Mouse (Mus musculus): ENCODE results near the gene Parva.

Gene Parva

DNA sequence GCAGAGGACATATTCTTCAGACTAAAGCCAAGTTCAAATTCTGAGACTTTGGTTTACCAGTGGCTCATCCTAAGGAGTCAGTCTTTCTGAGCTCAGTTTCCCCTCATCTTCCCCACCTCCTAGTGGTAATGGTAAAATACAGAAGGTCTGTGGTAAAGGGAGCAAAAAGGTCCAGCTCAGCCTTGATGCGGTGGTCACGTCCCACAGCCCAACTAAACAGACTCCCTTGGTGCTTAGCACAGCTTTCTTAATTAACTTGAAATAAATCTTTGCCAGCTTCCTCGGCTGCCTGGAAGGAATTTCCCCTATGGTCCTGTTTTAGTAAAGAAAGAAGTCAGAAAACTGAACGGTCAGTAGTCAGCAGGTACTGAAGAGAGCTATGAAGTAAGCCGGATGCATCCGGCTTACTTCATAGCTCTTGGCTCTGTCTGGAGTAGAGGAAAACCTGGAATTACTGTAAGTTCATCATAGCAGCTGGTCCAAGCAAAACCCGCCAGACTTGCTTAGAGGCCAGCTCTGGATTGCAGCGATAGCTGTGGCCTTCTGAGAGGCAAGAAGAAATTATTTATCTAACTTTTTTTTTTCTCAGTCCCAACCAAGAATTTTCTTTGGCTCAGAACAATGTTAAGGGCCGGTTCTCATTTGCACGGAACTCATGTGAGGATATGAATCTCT is 176.3 kb downstream of the Parva start:
- DNase-seq (ENCODE audit: low spot score), result peak; percentile 41

DNA sequence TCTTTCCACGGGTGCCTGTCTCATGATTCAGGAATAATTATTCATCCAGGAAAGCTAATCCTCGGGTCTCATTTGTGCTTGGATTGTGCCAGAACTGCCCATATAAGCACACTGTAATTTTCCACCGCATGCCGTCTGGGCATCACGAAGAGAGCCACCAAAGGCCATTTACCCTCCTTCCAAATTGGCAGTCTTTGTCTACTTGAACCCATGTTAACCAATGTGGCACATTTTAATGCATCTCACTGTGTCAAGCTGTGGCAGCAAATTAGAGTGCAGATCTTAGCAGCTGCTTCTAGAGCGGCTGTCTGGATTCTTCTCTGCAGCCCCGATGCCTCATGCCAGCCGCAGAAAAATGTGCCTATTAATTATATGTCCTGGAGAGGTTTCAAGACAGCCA is 176.9 kb downstream of the Parva start:
- DNase-seq (ENCODE audit: low spot score), result no peak

- DNase-seq (ENCODE audit: low spot score), result no peak
Observed at GRCm38 (mm10) chr7:112614046-112614790, 186.9 kb downstream of the Parva start.

DNA sequence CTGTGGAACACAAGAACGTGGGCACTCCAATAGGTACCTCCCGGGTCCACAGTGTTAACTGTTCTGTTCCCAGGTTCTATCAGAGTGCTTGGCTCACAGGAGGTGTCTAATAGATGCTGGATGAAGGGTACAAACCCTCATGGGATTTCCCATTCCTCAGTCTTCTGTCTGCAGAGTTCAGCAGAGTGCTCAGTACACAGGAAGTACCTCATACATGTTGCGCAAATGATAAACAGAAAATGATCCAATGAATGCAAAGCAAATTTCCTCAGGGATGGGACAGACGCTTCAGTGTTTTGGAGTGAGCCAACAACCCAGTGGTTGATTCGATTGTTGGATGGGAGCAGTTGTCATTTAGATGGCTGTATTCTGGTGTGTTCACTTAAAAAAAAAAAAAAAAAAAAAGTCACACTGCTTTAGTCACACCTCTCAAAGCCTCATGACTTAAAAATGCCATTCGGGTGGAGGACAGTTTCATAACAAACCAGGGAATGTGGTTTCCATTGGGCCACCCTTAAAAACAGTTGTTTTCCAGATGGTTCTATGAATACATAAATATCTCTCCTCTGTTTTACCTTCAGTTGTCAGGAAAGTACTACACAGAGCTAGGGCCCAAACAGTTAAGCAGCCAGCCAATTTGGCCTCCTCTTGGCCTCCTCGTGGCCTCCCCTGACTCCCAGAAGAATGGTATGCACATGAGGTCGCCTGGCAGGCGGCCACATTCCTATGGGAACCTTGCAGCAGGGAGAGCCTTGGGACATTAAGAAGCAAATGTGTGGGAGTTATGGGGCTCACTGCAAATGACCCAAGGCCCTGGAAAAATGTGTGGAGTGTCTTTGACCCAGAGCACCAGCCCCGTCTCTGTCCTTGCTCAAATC is 187.7 kb downstream of the Parva start:
- DNase-seq (ENCODE audit: low spot score), result peak; percentile 73

DNA sequence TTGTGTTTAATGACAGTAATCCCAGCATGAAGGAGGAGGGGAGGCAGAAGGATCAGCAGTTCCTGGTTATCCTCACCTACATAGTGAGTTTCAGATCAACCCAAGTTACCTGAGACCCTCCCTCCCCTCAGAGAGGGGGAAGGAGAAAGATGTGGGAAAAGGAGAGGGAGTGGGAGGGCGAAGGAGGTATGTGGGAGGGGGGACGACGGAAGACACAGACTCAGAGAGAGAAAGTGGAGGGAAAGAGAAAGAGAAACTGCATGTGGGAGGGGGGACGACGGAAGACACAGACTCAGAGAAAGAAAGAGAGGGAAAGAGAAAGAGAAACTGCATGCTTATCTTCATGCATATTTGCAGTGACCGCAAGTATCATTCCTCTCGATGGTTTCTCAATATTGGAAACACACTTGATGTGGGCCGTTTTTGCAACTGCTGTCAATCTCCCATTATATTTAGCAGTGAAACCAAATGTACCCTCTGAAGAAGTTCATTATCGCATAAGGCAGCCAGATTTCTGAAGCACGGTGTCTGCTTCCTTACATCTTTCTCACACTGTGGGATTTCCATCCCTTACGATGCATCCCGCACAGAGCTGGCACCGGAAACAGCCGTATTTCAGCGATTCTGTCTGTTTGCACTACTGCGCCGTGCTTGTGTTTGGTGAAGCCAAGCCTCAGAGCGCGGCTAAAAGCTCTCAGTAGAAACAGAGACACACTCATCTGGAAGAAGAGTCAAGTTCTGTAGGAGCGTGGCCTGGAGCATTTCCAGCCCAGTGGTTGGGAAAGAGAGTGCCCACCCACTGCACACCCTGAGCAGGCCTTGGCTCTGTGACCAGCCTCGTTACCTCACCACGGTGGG is 193.2 kb downstream of the Parva start:
- no peak for DNase-seq (ENCODE audit: low spot score)

DNA sequence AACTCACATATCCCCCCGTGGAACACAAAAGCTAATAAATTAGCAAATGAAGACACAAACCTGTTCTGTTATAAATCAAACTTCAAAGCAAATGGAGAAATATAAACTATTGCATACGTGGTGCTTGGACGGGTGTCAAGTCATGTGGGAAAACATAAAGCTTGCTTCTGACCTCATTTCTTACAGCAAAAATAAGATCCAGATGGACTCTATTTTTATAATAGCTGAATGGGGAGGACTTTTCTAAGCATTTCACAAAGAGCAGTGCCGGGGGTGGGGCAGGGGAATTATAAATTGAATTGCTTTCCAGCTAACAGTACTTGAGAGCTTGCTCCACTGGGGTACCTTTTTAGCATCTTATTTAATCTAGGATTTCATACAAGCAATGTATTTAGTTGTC is 200.2 kb downstream of the Parva start:
- DNase-seq (ENCODE audit: low spot score), result no peak

DNA sequence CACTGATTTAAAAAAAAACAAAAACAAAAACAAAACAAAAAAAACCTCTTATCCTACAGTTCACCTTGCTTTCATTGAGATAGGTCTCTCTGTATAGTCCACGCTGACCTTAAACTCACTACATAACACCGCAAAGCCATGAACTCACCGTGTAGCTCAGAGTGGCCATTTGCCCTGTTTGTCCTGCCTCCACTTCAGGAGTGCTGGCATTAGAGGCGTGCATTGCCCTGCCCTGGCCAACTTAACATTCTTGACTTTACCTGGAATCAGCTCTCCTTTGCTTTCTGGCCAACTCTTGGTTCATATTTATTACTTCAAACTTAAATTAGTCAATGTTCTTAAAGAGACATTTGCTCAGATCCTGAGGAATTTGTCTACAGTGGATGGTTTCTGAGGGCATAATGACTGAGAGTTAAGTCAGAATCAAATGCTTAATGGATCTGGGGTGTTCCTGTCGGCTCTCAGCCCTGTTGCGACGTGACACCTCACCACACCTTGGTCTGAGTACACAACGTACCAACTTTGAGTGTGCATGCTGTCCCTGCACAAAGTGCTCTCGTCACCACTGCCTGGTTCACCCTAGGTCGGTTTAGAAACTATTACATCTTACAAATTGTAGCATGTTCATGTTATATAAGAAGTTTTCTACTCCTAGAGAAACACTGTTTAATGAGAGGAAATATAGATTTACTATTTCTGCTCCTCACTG is 207.4 kb downstream of the Parva start:
- no peak for DNase-seq (ENCODE audit: low spot score)

DNA sequence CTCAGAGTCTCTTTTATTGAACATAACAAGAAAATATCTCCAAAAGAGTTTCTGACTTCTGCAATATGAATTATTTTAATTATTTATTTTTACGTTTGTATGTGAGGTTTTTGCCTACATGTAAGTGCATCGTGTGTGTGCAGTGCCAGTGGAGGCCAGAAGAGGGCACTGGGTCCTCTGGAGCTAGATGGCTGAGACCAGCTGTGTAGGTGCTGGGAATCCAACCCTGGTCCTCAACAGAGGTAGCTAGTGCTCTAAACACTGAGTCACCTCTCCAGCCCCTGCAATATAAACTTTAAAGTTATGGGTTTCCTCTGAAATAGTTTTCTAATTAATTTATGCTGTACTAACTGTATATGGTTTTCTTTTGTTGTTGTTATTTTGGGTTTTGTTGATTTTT is 208.6 kb downstream of the Parva start:
- DNase-seq (ENCODE audit: low spot score), result no peak

All from ovary, adult 18-20 months (tissue).